Mouse (Mus musculus) neural tube, embryonic 12.5 days (tissue): ENCODE measurements around the gene Btbd11. TPM values are rescaled to one million over a fixed set of nuclear protein-coding genes. Genes with fewer than 3 reads are reported as not detected.
A peak's percentile ranks its signal among the peaks of the same experiment; 100 is the strongest.

ENCODE experiments used
- ATAC-seq: fragments of 200-750 bp; cut with Nextera tagmentation; 2 replicates; pipeline ENCODE4 v1.8.0; 2017; ENCODE audit warnings: low read depth, mild to moderate bottlenecking, moderate TSS enrichment, moderate library complexity; ENCODE audit not compliant: low FRiP score
- H3K27ac ChIP-seq: fragments of 300-500 bp; sonication (generic); 2 replicates; pipeline ENCODE4 v1.5.1; 2016
- H3K27me3 ChIP-seq: fragments of 300-500 bp; sonication (generic); replicated peaks from 2 replicates; pipeline ENCODE4 v1.6.1; 2016; ENCODE audit warnings: mild to moderate bottlenecking
- H3K36me3 ChIP-seq: fragments of 300-500 bp; sonication (generic); 2 replicates; pipeline ENCODE4 v1.6.1; 2016; ENCODE audit warnings: mild to moderate bottlenecking
- H3K4me1 ChIP-seq: fragments of 300-500 bp; sonication (generic); 2 replicates; pipeline ENCODE4 v1.6.1; 2016
- H3K4me2 ChIP-seq: fragments of 300-500 bp; sonication (generic); replicated peaks from 2 replicates; pipeline ENCODE4 v1.6.1; 2016; ENCODE audit warnings: mild to moderate bottlenecking
- H3K4me3 ChIP-seq: fragments of 300-500 bp; sonication (generic); 2 replicates; pipeline ENCODE4 v1.5.1; 2016
- H3K9ac ChIP-seq: fragments of 300-500 bp; sonication (generic); 2 replicates; pipeline ENCODE4 v1.6.1; 2016; ENCODE audit warnings: mild to moderate bottlenecking
- H3K9me3 ChIP-seq: fragments of 300-500 bp; sonication (generic); 2 replicates; pipeline ENCODE4 v1.6.1; 2016; ENCODE audit warnings: mild to moderate bottlenecking
- WGBS: fragments of 180-500 bp; shearing (Covaris S2); methylation state at CpG from one replicate; pipeline ENCODE4 v1.1.7; 2016; 5-methylcytosine and 5-hydroxymethylcytosine counted together
- polyA plus RNA-seq: library from polyadenylated mRNA; unstranded; fragments of >200 nt; fragmentation: Nextera tagmentation; extraction: Ambion mirVana; gene quantifications from 2 replicates; pipeline ENCODE4 v1.2.1, GENCODE M21; 2016

Gene Btbd11
- polyA plus RNA-seq, 1 experiment from 2014 or later = 10.8 TPM

DNA sequence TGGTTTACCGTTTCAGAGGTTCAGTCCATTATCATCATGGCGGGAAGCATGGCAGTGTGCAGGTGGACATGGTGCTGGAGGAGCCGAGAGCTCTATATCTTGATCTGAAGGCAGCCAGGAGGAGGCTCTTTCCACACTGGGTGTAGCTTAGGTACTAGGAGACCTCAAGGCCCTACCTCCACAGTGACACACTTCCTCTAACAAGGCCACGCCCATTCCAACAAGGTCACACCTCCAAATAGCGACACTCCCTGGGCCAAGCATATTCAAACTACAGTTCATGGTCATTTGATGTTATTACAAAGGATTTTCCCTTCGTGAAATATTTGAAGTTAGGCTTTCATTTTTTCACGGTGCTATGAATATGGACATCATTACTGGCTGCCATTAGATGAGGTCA, 3.6 kb upstream of the Btbd11 start:
- no peaks in the 10 kb centered on the region for H3K9me3 ChIP-seq
- 90% methylated on average over 7 of the region's 7 CpGs for WGBS
- no peak overlapping the region for H3K27ac ChIP-seq
- ATAC-seq = no peak
- no peak overlapping the region for H3K4me2 ChIP-seq
- peaks cover 9% of the 10 kb centered on the region; the same call in 1 of the 2 replicates for H3K4me1 ChIP-seq
- H3K27me3 ChIP-seq = peaks cover 17% of the 10 kb centered on the region; the same call in 1 of the 2 replicates
- no peak overlapping the region for H3K9ac ChIP-seq
- H3K36me3 ChIP-seq = no peaks in the 10 kb centered on the region
- H3K4me3 ChIP-seq = no peak overlapping the region

DNA sequence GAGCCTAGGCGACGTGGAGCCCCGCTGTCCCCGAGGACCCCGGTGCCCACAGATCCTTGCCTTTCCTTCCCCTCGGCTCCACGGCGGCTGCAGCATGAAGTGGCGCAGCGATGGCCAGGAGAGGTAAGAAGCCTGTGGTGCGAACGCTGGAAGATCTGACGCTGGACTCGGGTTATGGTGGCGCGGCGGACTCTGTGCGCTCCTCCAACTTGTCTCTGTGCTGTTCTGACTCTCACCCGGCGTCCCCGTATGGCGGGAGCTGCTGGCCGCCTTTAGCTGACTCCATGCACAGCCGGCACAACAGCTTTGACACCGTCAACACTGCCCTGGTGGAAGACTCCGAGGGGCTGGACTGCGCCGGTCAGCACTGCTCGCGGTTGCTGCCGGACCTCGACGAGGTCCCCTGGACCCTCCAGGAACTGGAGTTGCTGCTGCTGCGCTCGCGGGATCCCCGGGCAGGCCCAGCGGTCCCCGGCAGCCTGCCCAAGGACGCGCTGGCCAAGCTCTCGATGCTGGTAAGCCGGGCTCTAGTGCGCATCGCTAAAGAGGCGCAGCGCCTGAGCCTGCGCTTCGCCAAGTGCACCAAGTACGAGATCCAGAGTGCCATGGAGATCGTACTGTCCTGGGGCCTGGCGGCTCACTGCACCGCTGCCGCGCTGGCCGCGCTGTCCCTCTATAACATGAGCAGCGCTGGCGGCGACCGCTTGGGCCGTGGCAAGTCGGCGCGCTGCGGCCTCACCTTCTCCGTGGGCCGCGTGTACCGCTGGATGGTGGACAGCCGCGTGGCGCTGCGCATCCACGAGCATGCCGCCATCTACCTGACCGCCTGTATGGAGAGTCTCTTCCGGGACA, 831 bp downstream of the Btbd11 start:
- H3K4me2 ChIP-seq = peak overlapping the region; percentile 100
- H3K4me1 ChIP-seq = peaks cover 28% of the 10 kb centered on the region
- H3K36me3 ChIP-seq = no peaks in the 10 kb centered on the region
- under 1% methylated on average over 78 of the region's 78 CpGs for WGBS
- H3K9ac ChIP-seq = peak overlapping the region; percentile 69
- H3K9me3 ChIP-seq = no peaks in the 10 kb centered on the region
- peaks cover 15% of the 10 kb centered on the region for H3K27me3 ChIP-seq
- peak overlapping the region; percentile 63 for H3K4me3 ChIP-seq
- peak; percentile 43 for ATAC-seq
- no peak overlapping the region for H3K27ac ChIP-seq

DNA sequence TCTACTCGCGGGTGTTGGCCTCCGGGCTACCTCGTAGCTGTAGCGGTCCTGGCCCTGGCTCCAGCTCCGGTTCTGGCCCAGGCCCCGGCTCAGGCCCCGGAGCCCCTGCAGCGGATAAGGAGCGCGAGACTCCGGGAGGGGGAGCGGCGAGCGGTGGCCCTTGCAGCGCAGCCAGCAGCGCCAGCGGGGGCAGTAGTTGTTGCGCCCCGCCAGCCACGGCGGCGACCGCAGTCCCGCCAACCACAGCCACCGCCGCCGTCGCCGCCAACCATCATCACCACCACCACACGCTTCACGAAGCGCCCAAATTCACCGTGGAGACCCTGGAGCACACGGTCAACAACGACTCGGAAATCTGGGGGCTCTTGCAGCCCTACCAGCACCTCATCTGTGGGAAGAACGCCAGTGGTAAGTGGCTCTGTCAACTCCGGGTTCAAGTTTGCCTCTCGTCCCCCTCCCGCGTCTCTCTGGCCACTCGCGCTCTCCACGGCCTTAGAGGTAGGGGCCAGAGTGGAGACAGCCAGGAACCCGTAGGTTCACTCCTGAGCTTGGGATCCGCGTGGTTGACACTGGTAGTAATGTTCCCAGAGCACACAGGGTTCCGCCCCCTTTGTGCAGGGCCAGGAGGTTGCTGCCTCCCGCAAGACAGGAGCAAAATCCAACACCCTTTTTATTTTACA, 1.6 kb downstream of the Btbd11 start:
- Histone ChIP-seq H3K4me1 (peaks cover 28% of the 10 kb centered on the region), H3K9me3 (no peaks in the 10 kb centered on the region), H3K9ac (peak overlapping the region; percentile 69), H3K36me3 (no peaks in the 10 kb centered on the region), H3K27me3 (peaks cover 15% of the 10 kb centered on the region), H3K4me2 (peak overlapping the region; percentile 100), H3K27ac (no peak overlapping the region), H3K4me3 (peak overlapping the region; percentile 63)
- ATAC-seq = no peak; the same call in 1 of the 2 replicates
- 2% methylated on average over 50 of the region's 50 CpGs for WGBS

DNA sequence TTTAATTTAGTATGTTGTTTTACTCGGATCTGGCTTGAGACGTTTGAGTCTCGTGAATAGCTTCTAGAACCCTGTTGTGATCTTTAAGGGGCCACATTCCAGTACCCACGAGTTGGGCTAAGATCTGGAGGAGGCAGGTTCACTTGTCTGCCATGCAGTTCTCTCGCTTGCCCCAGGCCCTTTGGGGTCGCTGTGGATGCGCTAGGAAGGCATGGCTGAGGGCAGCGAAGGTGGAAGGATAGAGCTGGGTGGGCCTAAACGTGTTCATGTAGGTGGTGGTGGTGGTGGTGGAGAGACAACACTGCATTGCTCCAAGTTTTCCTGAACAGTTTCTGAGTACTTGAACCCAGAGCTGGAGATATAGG, 2.1 kb downstream of the Btbd11 start:
- Histone ChIP-seq H3K4me1 (peaks cover 28% of the 10 kb centered on the region), H3K27ac (no peak overlapping the region), H3K9me3 (no peaks in the 10 kb centered on the region), H3K9ac (peak overlapping the region; percentile 69; the same call in 1 of the 2 replicates), H3K36me3 (no peaks in the 10 kb centered on the region), H3K4me2 (peak overlapping the region; percentile 100), H3K27me3 (peaks cover 15% of the 10 kb centered on the region), H3K4me3 (peak overlapping the region; percentile 63)
- ATAC-seq = no peak
- WGBS = under 1% methylated on average over 9 of the region's 9 CpGs

DNA sequence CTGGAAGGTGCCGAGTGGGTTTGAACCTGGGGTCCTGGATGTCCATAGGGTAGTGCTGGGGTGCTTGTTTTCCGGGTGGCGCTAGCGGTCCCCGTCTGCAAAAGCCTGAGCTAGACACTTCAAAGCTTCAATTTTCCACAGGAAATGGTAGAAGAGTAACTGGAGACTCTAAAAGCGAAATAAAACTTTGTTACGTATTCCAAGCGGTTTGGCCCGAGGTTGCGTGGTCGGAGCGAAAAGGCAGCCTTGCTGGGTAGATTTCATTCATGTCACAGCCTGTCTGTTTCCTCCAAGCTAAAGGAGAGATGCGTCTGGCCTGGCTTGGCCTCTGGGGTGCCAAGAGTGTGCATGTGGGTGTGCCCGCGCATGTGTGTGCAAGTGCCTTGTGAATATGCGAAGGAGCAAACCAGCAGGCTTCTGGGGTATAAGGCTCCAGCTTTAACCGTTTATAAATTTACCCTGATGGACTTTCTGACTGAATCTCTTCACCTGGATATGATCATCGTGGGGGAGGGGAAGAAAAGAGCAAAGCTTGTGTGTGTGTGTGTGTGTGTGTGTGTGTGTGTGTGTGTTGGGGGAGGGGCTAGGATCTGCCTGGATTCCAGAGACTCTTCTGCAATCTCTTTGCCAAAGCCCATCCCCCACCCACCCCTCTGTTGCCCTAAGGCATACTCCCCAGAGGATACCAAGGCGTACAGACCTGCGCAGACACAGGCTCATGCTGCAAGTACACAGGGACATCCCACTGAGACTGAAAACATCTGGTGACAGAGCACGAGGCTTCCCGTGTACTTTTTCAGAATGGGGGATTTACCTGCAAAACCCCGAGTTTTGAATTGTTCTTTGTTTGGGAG, 2.9 kb downstream of the Btbd11 start:
- Histone ChIP-seq H3K4me2 (peak overlapping the region; percentile 100), H3K27ac (no peak overlapping the region), H3K4me3 (peak overlapping the region; percentile 63; the same call in 1 of the 2 replicates), H3K9ac (no peak overlapping the region), H3K4me1 (peaks cover 28% of the 10 kb centered on the region), H3K27me3 (peaks cover 12% of the 10 kb centered on the region), H3K9me3 (no peaks in the 10 kb centered on the region), H3K36me3 (no peaks in the 10 kb centered on the region)
- ATAC-seq = no peak
- WGBS = 47% methylated on average over 23 of the region's 23 CpGs

DNA sequence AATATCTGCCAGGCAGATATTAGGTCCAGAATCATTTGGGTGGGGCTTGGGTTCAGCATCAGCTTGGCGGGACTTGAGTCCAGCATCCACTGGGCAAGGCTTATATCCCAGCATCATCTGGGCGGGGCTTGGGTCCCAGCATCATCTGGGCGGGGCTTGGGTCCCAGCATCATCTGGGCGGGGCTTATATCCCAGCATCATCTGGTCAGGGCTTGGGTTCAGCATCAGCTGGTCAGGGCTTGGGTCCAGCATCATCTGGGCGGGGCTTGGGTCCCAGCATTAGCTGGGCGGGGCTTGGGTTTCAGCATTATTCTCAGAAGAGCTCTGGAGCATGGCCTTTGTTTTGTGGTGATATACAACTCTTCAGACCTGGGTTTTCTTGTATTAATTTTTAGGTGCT, 6.4 kb downstream of the Btbd11 start:
- Histone ChIP-seq H3K27ac (no peak overlapping the region), H3K4me1 (peaks cover 18% of the 10 kb centered on the region), H3K9me3 (no peaks in the 10 kb centered on the region), H3K4me3 (no peak overlapping the region), H3K4me2 (no peak overlapping the region), H3K27me3 (peaks cover 9% of the 10 kb centered on the region), H3K36me3 (no peaks in the 10 kb centered on the region), H3K9ac (no peak overlapping the region)
- WGBS = 76% methylated on average over 6 of the region's 6 CpGs
- ATAC-seq = no peak

DNA sequence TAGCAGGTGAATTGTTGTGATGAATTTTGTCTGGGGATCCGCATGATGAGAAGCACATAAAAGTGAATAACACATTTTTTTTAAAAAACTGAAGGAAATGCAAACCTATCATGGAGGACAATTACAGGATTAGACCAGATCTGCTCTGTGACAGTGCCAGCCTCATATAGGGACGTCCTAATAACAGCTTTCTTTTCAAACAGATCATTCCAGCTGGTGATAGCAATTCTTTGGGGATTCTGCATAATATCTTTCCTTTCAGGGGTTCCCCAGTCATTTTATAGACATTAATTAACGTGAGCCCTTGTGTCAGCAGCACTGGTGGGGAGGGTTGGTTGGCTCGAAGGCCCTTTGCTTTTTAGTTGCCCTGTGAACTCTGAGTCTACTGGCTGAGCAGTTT, 7.9 kb downstream of the Btbd11 start:
- WGBS = 66% methylated on average over 4 of the region's 4 CpGs
- H3K27ac ChIP-seq = no peak overlapping the region
- ATAC-seq = no peak

DNA sequence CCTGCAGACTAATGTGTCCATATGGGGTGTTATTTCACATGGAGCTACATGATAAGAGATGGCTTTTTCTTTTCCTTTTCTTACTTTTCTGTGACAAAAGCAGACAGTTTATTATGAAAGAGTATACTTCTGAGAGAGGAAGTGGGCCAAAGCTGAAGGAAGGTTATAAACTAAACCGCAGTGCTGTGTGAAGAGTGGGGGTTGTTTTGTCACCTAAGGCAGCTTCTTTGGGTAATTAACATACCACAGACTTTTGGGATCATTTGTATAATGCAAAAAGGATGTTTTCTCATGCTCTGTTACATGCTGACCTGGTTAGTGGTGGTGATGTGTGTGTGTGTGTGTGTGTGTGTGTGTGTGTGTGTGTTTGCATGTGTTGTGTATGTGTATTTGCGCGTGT, 24.5 kb downstream of the Btbd11 start:
- H3K27ac ChIP-seq = no peak overlapping the region
- no peak overlapping the region for H3K4me3 ChIP-seq
- no peaks in the 10 kb centered on the region for H3K36me3 ChIP-seq
- H3K27me3 ChIP-seq = no peaks in the 10 kb centered on the region
- no peak overlapping the region for H3K9ac ChIP-seq
- WGBS = 89% methylated on average over 3 of the region's 3 CpGs
- no peak overlapping the region for H3K4me2 ChIP-seq
- no peak for ATAC-seq
- no peaks in the 10 kb centered on the region for H3K9me3 ChIP-seq
- no peaks in the 10 kb centered on the region for H3K4me1 ChIP-seq

More for the DNA sequence above, 7.9 kb downstream of the Btbd11 start:
- Histone ChIP-seq H3K4me1 (peaks cover 4% of the 10 kb centered on the region), H3K4me2 (no peak overlapping the region), H3K9me3 (no peaks in the 10 kb centered on the region), H3K9ac (no peak overlapping the region), H3K36me3 (no peaks in the 10 kb centered on the region), H3K27me3 (no peaks in the 10 kb centered on the region; the same call in 1 of the 2 replicates), H3K4me3 (no peak overlapping the region)

DNA sequence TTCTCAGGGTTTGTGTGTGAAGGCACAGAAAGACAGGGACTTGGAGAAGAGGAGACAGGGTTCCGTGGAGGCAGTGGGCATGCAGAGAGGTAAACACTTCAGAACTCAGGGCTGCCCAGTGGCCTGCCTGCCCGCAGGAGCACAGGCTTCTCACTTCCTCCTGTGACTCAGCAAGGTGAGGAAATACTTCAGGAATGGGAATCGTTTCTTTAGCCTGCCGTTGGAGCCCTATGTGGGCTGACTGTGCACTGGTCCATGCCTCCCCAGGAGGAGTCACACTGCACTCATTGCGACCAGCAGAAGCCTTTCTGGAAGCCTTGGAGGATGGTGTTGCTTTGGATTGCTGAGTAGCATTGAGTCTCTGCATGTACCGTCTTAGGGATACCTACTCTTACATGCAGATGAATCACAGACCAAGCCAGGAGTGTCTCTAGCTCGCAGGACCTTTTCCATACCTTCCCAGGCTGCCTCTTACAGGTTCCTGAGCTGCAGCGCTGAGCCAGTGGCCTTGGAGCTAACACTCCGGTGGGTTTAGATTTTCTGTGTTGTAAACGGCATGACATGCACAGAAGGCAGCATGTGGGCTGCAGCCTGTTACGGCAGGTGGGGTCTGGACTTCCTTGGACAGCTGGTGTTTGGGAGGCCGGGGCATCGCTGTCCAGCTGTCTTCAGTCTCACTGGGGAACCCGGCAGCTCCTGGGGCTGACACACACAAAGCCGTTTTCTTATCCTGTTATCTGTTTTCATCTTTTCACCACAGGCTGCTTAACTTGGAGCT, 34.4 kb downstream of the Btbd11 start:
- 62% methylated on average over 15 of the region's 15 CpGs for WGBS
- H3K4me2 ChIP-seq = no peak overlapping the region

DNA sequence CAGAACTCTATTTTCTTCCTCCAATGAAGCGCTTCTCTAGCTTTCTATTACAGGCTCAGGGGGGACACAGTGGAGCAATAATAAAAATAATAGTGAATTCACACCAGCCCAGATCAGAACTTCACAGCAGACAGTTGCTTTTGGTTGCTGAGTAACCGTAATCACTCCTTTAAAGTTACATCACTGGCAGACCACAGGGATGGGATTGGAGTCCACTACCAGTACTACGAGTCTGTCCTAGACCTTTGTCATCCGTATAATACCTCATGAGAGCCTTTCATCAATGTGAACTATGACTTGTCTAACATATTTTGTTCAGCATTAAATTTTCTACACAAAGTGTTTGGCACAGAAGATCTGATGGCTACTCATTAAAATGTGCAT, 35.0 kb downstream of the Btbd11 start:
- 80% methylated on average over 4 of the region's 4 CpGs for WGBS
- H3K27ac ChIP-seq = no peak overlapping the region

More for the DNA sequence above, 34.4 kb downstream of the Btbd11 start:
- Histone ChIP-seq H3K9me3 (no peaks in the 10 kb centered on the region), H3K27me3 (no peaks in the 10 kb centered on the region), H3K4me1 (0 out of 2 replicates have a peak, but pooled peaks cover 3% of the 10 kb centered on the region), H3K27ac (no peak overlapping the region), H3K4me3 (no peak overlapping the region), H3K36me3 (no peaks in the 10 kb centered on the region), H3K9ac (no peak overlapping the region)
- ATAC-seq = peak; percentile 48; the same call in 1 of the 2 replicates

DNA sequence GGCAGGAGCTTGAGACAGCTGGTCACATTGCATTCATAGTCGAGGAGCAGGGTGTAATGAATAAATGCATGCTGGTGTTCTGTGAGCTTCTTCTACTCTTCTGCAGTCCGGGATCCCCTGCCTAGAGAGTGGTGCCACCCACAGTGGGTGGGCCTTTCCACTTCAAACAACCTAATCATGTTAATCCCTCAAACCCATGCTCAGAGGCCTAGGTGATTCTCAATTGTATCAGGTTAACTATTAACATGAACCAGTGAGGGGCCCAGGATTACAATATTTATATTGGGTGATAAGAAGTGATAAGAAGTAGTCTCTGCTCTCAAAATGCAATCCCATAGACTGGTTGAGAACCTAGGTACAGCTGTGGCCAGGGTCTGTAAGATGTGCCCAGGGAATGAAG, 39.1 kb downstream of the Btbd11 start:
- Histone ChIP-seq H3K27ac (no peak overlapping the region), H3K4me3 (no peak overlapping the region), H3K4me2 (no peak overlapping the region), H3K36me3 (no peaks in the 10 kb centered on the region), H3K9ac (no peak overlapping the region), H3K27me3 (no peaks in the 10 kb centered on the region), H3K9me3 (no peaks in the 10 kb centered on the region), H3K4me1 (0 out of 2 replicates have a peak, but pooled peaks cover 3% of the 10 kb centered on the region)
- no peak for ATAC-seq
- WGBS = 73% methylated on average over 2 of the region's 2 CpGs

More for the DNA sequence above, 35.0 kb downstream of the Btbd11 start:
- no peak for ATAC-seq
- Histone ChIP-seq H3K9me3 (no peaks in the 10 kb centered on the region), H3K4me2 (no peak overlapping the region), H3K36me3 (no peaks in the 10 kb centered on the region), H3K9ac (no peak overlapping the region), H3K4me3 (no peak overlapping the region), H3K27me3 (no peaks in the 10 kb centered on the region), H3K4me1 (0 out of 2 replicates have a peak, but pooled peaks cover 3% of the 10 kb centered on the region)
